Mouse (Mus musculus): Measurements from ENCODE around the gene Srgap3.

DNA sequence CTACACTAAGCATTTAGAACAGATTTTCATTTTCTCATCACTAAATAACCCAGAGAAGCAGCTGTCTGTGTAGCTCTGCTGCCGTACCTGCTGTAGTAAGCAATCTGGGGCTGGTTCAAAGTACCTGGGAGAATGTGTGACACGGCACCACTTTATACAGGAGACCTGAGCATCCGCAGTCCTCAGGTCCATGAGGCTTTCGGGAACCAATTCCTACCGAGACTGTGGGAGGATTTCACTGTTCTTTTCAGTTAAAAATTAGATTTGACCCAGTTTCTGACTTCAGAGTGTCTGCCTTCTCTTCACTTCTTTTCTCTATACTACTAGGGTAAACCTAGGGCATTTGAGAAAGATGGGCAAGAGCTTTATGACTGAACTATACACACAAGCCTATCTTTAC is 153.2 kb downstream of the Srgap3 start:
- no peak for TF ChIP-seq CTCF (IDR thresholded peaks at IDR 0.05)
- TF ChIP-seq EP300 (IDR thresholded peaks at IDR 0.05), result no peak

Measured in lung, postnatal 0 days (tissue).